Mouse (Mus musculus) G1E (cell line): ENCODE results near the gene Dnajc7.

Source experiments
- CTCF ChIP-seq: IDR thresholded peaks from 2 replicates; pipeline ENCODE4 v1.5.1; 2012; ENCODE audit warnings: low read depth, low read length, inconsistent platforms, mixed read lengths
- GATA1 ChIP-seq: IDR thresholded peaks from 2 replicates; pipeline ENCODE4 v1.6.1; 2012; ENCODE audit warnings: borderline replicate concordance, low read length, inconsistent platforms, mixed read lengths
- GATA2 ChIP-seq: IDR thresholded peaks from 2 replicates; pipeline ENCODE4 v1.6.1; 2012; ENCODE audit warnings: low read depth, low read length, inconsistent platforms, borderline replicate concordance
- POLR2AphosphoS5 ChIP-seq: IDR thresholded peaks from 2 replicates; pipeline ENCODE4 v1.6.1; 2012; ENCODE audit warnings: low read depth, low read length, inconsistent platforms; ENCODE audit not compliant: insufficient replicate concordance
- TAL1 ChIP-seq: conservative IDR thresholded peaks from 2 replicates; pipeline ENCODE4 v1.6.1; 2012; ENCODE audit warnings: low read depth, low read length, inconsistent platforms, mixed read lengths

DNA sequence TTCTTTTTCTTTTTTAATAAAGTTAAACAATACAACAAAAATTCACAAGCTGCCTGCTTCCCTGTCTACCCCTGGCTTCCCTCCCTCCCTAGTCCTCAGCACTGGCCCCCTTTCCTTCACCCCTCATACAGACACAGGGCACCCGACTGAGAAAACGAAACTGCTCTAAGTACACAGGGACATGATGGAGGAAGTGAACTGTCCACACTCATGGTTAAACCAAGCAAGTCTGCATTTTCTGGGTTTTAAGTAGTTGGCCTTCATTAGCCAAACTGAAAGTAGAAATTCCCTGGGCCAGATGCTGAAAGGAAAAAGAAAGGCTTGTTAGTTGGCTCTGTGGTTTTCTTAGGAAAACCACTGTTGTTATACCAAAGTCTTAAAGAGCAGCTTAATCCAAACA lies 37.1 kb downstream of the Dnajc7 start:
- no peak for TF ChIP-seq CTCF
- TF ChIP-seq TAL1: no peak
- no peak for TF ChIP-seq GATA1
- TF ChIP-seq GATA2: no peak
- no peak for TF ChIP-seq POLR2AphosphoS5
